Mouse (Mus musculus): ENCODE results near the gene Adnp. TPM values are rescaled to one million over a fixed set of nuclear protein-coding genes. Genes with fewer than 3 reads are reported as not detected.

Adnp gene
- polyA plus RNA-seq, 1 experiment from 2014 or later: 20.6 TPM

- peaks cover 14% of the 10 kb centered on the region for H3K36me3 ChIP-seq
- H3K9ac ChIP-seq: peak overlapping the region; percentile 97
- no peak for ATAC-seq (ENCODE audit: low FRiP score)
- H3K27me3 ChIP-seq: no peaks in the 10 kb centered on the region
- 61% methylated on average over 33 of the region's 33 CpGs for WGBS
- H3K4me2 ChIP-seq (replicated peaks): peak overlapping the region; percentile 99
- H3K27ac ChIP-seq: no peak overlapping the region
- H3K4me1 ChIP-seq: peaks cover 36% of the 10 kb centered on the region
- no peaks in the 10 kb centered on the region for H3K9me3 ChIP-seq (replicated peaks)
- H3K4me3 ChIP-seq: peak overlapping the region; percentile 100
Measured at GRCm38 (mm10) chr2:168231471-168231829, 24.5 kb upstream of the Adnp start.

GRCm38 (mm10) chr2:168230773-168231470 lies 24.0 kb upstream of the Adnp start:
- H3K4me2 ChIP-seq (replicated peaks): peak overlapping the region; percentile 99
- peak overlapping the region; percentile 97 for H3K9ac ChIP-seq
- 2% methylated on average over 102 of the region's 105 CpGs for WGBS
- no peaks in the 10 kb centered on the region for H3K9me3 ChIP-seq (replicated peaks)
- H3K4me3 ChIP-seq: peak overlapping the region; percentile 100
- no peaks in the 10 kb centered on the region for H3K27me3 ChIP-seq
- H3K27ac ChIP-seq: peak overlapping the region; percentile 89
- peaks cover 19% of the 10 kb centered on the region for H3K36me3 ChIP-seq
- H3K4me1 ChIP-seq: peaks cover 36% of the 10 kb centered on the region
- ATAC-seq (ENCODE audit: low FRiP score): peak; percentile 71

GRCm38 (mm10) chr2:168230026-168230728 lies 23.3 kb upstream of the Adnp start, which contains the start of the genes Gm20716, Dpm1 and Mocs3:
Gm20716 (minus strand) TSS chr2:168230364.
Dpm1 (minus strand) TSS chr2:168230591.
Mocs3 (plus strand) TSS chr2:168230622.
- Histone ChIP-seq H3K4me1 (peaks cover 36% of the 10 kb centered on the region), H3K4me3 (peak within 1 kb of the TSS; percentile 100), H3K36me3 (peaks cover 27% of the 10 kb centered on the region), H3K27me3 (no peaks in the 10 kb centered on the region), H3K27ac (peak within 1 kb of the TSS; percentile 89), H3K9me3 (replicated peaks) (no peaks in the 10 kb centered on the region), H3K9ac (peak within 1 kb of the TSS; percentile 97), H3K4me2 (replicated peaks) (peak within 1 kb of the TSS; percentile 99)
- 1% methylated on average over 73 of the region's 73 CpGs for WGBS
- peak; percentile 87 for ATAC-seq (ENCODE audit: low FRiP score)

GRCm38 (mm10) chr2:168229116-168230025 lies 22.5 kb upstream of the Adnp start:
- H3K36me3 ChIP-seq: peaks cover 35% of the 10 kb centered on the region
- no peaks in the 10 kb centered on the region for H3K27me3 ChIP-seq
- 20% methylated on average over 41 of the region's 41 CpGs for WGBS
- ATAC-seq (ENCODE audit: low FRiP score): no peak; the same call in 1 of the 2 replicates
- H3K27ac ChIP-seq: peak overlapping the region; percentile 89; the same call in 1 of the 2 replicates
- no peaks in the 10 kb centered on the region for H3K9me3 ChIP-seq (replicated peaks)
- H3K9ac ChIP-seq: peak overlapping the region; percentile 97
- H3K4me1 ChIP-seq: peaks cover 36% of the 10 kb centered on the region
- peak overlapping the region; percentile 99 for H3K4me2 ChIP-seq (replicated peaks)
- H3K4me3 ChIP-seq: peak overlapping the region; percentile 100

- Histone ChIP-seq H3K36me3 (peaks cover 73% of the 10 kb centered on the region), H3K4me3 (no peak overlapping the region), H3K27me3 (no peaks in the 10 kb centered on the region), H3K4me2 (replicated peaks) (no peak overlapping the region), H3K9me3 (replicated peaks) (no peaks in the 10 kb centered on the region), H3K9ac (no peak overlapping the region), H3K4me1 (peaks cover 5% of the 10 kb centered on the region), H3K27ac (no peak overlapping the region)
- ATAC-seq (ENCODE audit: low FRiP score): no peak
- WGBS: 81% methylated on average over 6 of the region's 6 CpGs
Measured at GRCm38 (mm10) chr2:168223326-168223725, 16.4 kb upstream of the Adnp start.

GRCm38 (mm10) chr2:168213788-168214397 lies 7.0 kb upstream of the Adnp start:
- no peak for ATAC-seq (ENCODE audit: low FRiP score)
- no peak overlapping the region for H3K4me3 ChIP-seq
- H3K27ac ChIP-seq: no peak overlapping the region
- no peaks in the 10 kb centered on the region for H3K27me3 ChIP-seq
- H3K4me1 ChIP-seq: no peaks in the 10 kb centered on the region
- no peak overlapping the region for H3K4me2 ChIP-seq (replicated peaks)
- 60% methylated on average over 5 of the region's 5 CpGs for WGBS
- H3K9me3 ChIP-seq (replicated peaks): no peaks in the 10 kb centered on the region
- peaks cover 86% of the 10 kb centered on the region for H3K36me3 ChIP-seq
- H3K9ac ChIP-seq: no peak overlapping the region

- Histone ChIP-seq H3K36me3 (peaks cover 53% of the 10 kb centered on the region), H3K9me3 (replicated peaks) (no peaks in the 10 kb centered on the region), H3K27ac (peak overlapping the region; percentile 99), H3K4me2 (replicated peaks) (no peak overlapping the region), H3K4me3 (no peak overlapping the region), H3K27me3 (no peaks in the 10 kb centered on the region), H3K4me1 (peaks cover 23% of the 10 kb centered on the region), H3K9ac (no peak overlapping the region)
- WGBS: 97% methylated on average over 3 of the region's 3 CpGs
- ATAC-seq (ENCODE audit: low FRiP score): 0 out of 2 replicates have a peak, but pooled peaks have one; percentile 4
Measured at GRCm38 (mm10) chr2:168207883-168208282, 971 bp upstream of the Adnp start.

GRCm38 (mm10) chr2:168205681-168206631 lies 956 bp downstream of the Adnp start:
- Histone ChIP-seq H3K27ac (peak overlapping the region; percentile 99), H3K4me1 (peaks cover 32% of the 10 kb centered on the region), H3K9me3 (replicated peaks) (no peaks in the 10 kb centered on the region), H3K27me3 (no peaks in the 10 kb centered on the region), H3K4me3 (peak overlapping the region; percentile 99), H3K36me3 (peaks cover 37% of the 10 kb centered on the region), H3K4me2 (replicated peaks) (peak overlapping the region; percentile 73), H3K9ac (peak overlapping the region; percentile 100)
- WGBS: under 1% methylated on average over 44 of the region's 49 CpGs
- peak; percentile 33 for ATAC-seq (ENCODE audit: low FRiP score)

- WGBS: 9% methylated on average over 6 of the region's 6 CpGs
- Histone ChIP-seq H3K4me3 (peak overlapping the region; percentile 99), H3K9me3 (replicated peaks) (no peaks in the 10 kb centered on the region), H3K36me3 (peaks cover 31% of the 10 kb centered on the region), H3K27ac (peak overlapping the region; percentile 99), H3K4me2 (replicated peaks) (peak overlapping the region; percentile 73), H3K9ac (peak overlapping the region; percentile 100), H3K4me1 (peaks cover 38% of the 10 kb centered on the region), H3K27me3 (no peaks in the 10 kb centered on the region)
- 0 out of 2 replicates have a peak, but pooled peaks have one; percentile 16 for ATAC-seq (ENCODE audit: low FRiP score)
Measured at GRCm38 (mm10) chr2:168205265-168205664, 1.6 kb downstream of the Adnp start.

- Histone ChIP-seq H3K27me3 (no peaks in the 10 kb centered on the region), H3K4me3 (peak overlapping the region; percentile 99), H3K4me1 (peaks cover 44% of the 10 kb centered on the region), H3K36me3 (peaks cover 27% of the 10 kb centered on the region), H3K4me2 (replicated peaks) (peak overlapping the region; percentile 73), H3K27ac (no peak overlapping the region), H3K9me3 (replicated peaks) (no peaks in the 10 kb centered on the region), H3K9ac (peak overlapping the region; percentile 28; the same call in 1 of the 2 replicates)
- ATAC-seq (ENCODE audit: low FRiP score): no peak
- WGBS: 85% methylated on average over 8 of the region's 8 CpGs
Measured at GRCm38 (mm10) chr2:168204476-168204999, 2.4 kb downstream of the Adnp start.
